Mouse (Mus musculus) liver, embryonic 12.5 days (tissue): ENCODE measurements around the gene Prrt1. TPM values are rescaled to one million over a fixed set of nuclear protein-coding genes. Genes with fewer than 3 reads are reported as not detected.

Experiments
- ATAC-seq: fragments of 200-750 bp; cut with Nextera tagmentation; 2 replicates; pipeline ENCODE4 v1.8.0; 2017; ENCODE audit warnings: moderate number of reproducible peaks, mild to moderate bottlenecking, moderate library complexity
- H3K27ac ChIP-seq: fragments of 300-500 bp; sonication (generic); 2 replicates; pipeline ENCODE4 v1.5.1; 2016; ENCODE audit warnings: mild to moderate bottlenecking
- H3K27me3 ChIP-seq: fragments of 300-500 bp; sonication (generic); replicated peaks from 2 replicates; pipeline ENCODE4 v1.6.1; 2016; ENCODE audit warnings: mild to moderate bottlenecking, moderate library complexity
- H3K36me3 ChIP-seq: fragments of 300-500 bp; sonication (generic); 2 replicates; pipeline ENCODE4 v1.6.1; 2016; ENCODE audit warnings: mild to moderate bottlenecking, moderate library complexity
- H3K4me1 ChIP-seq: fragments of 300-500 bp; sonication (generic); 2 replicates; pipeline ENCODE4 v1.6.1; 2016
- H3K4me2 ChIP-seq: fragments of 300-500 bp; sonication (generic); 2 replicates; pipeline ENCODE4 v1.6.1; 2016; ENCODE audit warnings: mild to moderate bottlenecking, moderate library complexity
- H3K4me3 ChIP-seq: fragments of 300-500 bp; sonication (generic); 2 replicates; pipeline ENCODE4 v1.5.1; 2016; ENCODE audit warnings: mild to moderate bottlenecking, moderate library complexity
- H3K9ac ChIP-seq: fragments of 300-500 bp; sonication (generic); 2 replicates; pipeline ENCODE4 v1.6.1; 2016; ENCODE audit warnings: mild to moderate bottlenecking, moderate library complexity
- H3K9me3 ChIP-seq: fragments of 300-500 bp; sonication (generic); replicated peaks from 2 replicates; pipeline ENCODE4 v1.6.1; 2016; ENCODE audit warnings: mild to moderate bottlenecking, moderate library complexity
- WGBS: fragments of 180-500 bp; shearing (Covaris S2); methylation state at CpG from one replicate; pipeline ENCODE4 v1.1.7; 2016; ENCODE audit not compliant: insufficient replicate concordance; 5-methylcytosine and 5-hydroxymethylcytosine counted together
- polyA plus RNA-seq: library from polyadenylated mRNA; unstranded; fragments of >200 nt; fragmentation: Nextera tagmentation; extraction: Ambion mirVana; gene quantifications from 2 replicates; pipeline ENCODE4 v1.2.1, GENCODE M21; 2016

Gene Prrt1
- polyA plus RNA-seq, 1 experiment from 2014 or later: not detected

DNA sequence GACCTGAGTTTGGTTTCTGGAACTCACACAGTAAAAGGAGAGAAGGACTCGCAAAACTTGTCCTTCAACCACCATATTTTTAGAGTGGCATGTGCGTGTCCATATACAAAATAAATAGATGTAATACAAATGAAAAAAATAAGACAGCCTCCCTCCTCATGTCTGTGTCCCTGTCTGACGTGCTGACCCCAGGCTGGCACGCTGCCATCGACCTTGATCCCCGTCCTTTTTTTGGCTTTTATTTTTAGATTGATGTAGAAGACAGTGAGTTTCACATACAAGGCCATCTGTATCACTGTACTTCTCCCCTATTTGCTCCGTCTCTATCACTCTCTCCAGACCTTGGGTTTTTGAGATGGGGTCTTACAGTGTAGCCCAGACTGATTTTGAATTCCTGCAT is 35.1 kb downstream of the Prrt1 start:
- ATAC-seq: no peak
- Histone ChIP-seq H3K4me1 (peaks cover 14% of the 10 kb centered on the region; the same call in 1 of the 2 replicates), H3K27me3 (peaks cover 67% of the 10 kb centered on the region), H3K9me3 (no peaks in the 10 kb centered on the region), H3K4me2 (no peak overlapping the region), H3K36me3 (no peaks in the 10 kb centered on the region), H3K4me3 (no peak overlapping the region), H3K27ac (no peak overlapping the region), H3K9ac (no peak overlapping the region)
- 56% methylated on average over 7 of the region's 7 CpGs for WGBS

DNA sequence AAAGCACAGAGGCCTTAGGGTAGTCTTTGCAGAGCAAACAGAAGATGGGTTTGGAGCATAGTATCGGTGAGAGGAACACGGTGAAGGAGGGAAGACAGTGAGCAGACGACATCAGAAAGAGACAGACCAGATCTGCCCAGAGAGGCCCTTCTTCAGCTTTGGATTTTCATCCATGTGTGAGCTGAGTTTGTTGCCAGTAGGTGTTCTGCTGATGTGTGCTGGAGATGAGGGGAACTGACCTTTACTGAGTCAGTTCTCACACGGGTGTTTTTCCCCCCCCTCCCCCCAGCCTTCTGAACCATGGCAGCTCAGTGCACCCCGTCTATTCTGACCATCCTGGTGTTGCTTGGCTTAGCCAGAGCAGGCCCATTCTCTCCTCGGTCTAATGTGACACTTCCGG is 40.9 kb downstream of the Prrt1 start, which contains the start of gene Tnxb:
Tnxb (plus strand) TSS at position 301 of the 400 bp plus-strand sequence.
- no peaks in the 10 kb centered on the region for H3K36me3 ChIP-seq
- H3K27me3 ChIP-seq: peaks cover 74% of the 10 kb centered on the region
- ATAC-seq: no peak
- WGBS: 52% methylated on average over 7 of the region's 7 CpGs
- no peak within 1 kb of the TSS for H3K9ac ChIP-seq
- H3K4me3 ChIP-seq: peak within 1 kb of the TSS; percentile 10
- H3K9me3 ChIP-seq: no peaks in the 10 kb centered on the region
- H3K4me2 ChIP-seq: peak within 1 kb of the TSS; percentile 47
- H3K4me1 ChIP-seq: peaks cover 6% of the 10 kb centered on the region; the same call in 1 of the 2 replicates
- H3K27ac ChIP-seq: no peak within 1 kb of the TSS

DNA sequence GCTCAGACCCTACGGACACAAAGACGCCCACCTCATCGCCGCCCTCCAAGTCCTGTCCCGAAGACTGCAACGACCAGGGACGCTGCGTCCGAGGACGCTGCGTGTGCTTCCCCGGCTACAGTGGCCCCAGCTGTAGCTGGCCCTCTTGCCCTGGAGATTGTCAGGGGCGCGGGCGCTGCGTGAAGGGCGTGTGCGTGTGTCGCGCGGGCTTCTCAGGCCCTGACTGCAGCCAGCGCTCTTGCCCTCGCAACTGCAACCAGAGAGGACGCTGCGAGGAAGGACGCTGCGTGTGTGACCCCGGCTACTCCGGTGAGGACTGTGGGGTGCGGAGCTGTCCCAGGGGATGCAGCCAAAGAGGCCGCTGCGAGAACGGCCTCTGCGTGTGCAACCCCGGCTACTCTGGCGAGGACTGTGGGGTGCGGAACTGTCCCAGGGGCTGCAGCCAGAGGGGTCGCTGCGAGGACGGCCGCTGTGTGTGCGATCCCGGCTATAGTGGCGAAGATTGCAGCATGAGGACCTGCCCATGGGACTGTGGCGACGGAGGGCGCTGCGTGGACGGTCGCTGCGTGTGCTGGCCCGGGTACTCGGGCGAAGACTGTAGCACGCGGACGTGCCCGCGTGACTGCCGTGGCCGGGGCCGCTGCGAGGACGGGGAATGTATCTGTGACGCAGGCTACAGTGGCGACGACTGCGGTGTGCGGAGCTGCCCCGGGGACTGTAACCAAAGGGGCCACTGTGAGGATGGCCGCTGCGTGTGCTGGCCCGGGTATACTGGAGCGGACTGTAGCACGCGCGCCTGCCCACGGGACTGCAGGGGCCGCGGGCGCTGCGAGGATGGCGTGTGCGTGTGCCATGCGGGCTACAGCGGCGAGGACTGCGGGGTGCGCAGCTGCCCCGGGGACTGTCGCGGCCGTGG is 42.1 kb downstream of the Prrt1 start:
- Histone ChIP-seq H3K27me3 (peaks cover 76% of the 10 kb centered on the region), H3K9ac (no peak overlapping the region), H3K9me3 (no peaks in the 10 kb centered on the region), H3K36me3 (no peaks in the 10 kb centered on the region), H3K4me3 (peak overlapping the region; percentile 10), H3K4me1 (peaks cover 6% of the 10 kb centered on the region; the same call in 1 of the 2 replicates), H3K4me2 (peak overlapping the region; percentile 47), H3K27ac (no peak overlapping the region)
- 13% methylated on average over 93 of the region's 93 CpGs for WGBS
- ATAC-seq: no peak

DNA sequence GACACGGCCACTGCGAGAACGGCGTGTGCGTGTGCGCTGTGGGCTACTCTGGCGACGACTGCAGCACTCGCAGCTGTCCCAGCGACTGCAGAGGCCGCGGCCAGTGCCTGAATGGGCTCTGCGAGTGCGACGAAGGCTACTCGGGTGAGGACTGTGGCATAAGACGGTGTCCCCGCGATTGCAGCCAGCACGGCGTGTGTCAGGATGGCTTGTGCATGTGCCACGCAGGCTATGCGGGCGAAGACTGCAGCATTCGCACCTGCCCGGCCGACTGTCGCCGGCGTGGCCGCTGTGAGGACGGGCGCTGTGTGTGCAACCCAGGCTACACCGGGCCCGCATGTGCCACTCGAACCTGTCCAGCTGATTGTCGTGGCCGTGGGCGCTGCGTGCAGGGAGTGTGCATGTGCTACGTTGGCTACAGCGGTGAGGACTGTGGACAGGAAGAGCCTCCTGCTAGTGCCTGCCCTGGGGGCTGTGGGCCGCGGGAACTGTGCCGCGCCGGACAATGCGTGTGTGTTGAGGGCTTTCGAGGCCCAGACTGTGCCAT is 43.0 kb downstream of the Prrt1 start:
- no peak for ATAC-seq
- peaks cover 85% of the 10 kb centered on the region for H3K27me3 ChIP-seq
- H3K9ac ChIP-seq: no peak overlapping the region
- 25% methylated on average over 49 of the region's 49 CpGs for WGBS
- no peaks in the 10 kb centered on the region for H3K9me3 ChIP-seq
- H3K36me3 ChIP-seq: no peaks in the 10 kb centered on the region
- H3K4me3 ChIP-seq: no peak overlapping the region
- no peak overlapping the region for H3K27ac ChIP-seq
- peaks cover 6% of the 10 kb centered on the region; the same call in 1 of the 2 replicates for H3K4me1 ChIP-seq
- H3K4me2 ChIP-seq: peak overlapping the region; percentile 47; the same call in 1 of the 2 replicates

DNA sequence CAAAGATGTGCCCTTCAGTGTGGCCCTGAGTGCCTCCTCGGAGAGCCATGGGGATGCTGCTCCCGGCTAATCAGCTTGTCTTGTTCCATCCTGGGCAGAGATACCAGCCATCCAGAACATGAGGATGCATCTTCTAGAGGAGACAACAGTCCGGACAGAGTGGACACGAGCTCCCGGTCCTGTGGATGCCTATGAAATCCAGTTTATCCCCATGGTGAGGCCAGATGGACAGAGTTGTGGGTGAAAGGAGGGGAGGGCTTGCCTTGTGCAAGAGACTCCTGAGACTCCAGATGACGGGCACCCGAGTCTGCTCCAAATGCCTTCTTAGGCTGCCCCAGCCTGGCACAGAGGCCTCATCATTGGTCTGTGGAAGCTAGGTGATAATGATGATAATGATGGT is 43.8 kb downstream of the Prrt1 start:
- no peak overlapping the region for H3K4me3 ChIP-seq
- no peak overlapping the region for H3K27ac ChIP-seq
- H3K27me3 ChIP-seq: peaks cover 93% of the 10 kb centered on the region
- 63% methylated on average over 7 of the region's 7 CpGs for WGBS
- no peaks in the 10 kb centered on the region for H3K36me3 ChIP-seq
- no peaks in the 10 kb centered on the region for H3K9me3 ChIP-seq
- H3K9ac ChIP-seq: no peak overlapping the region
- no peak for ATAC-seq
- no peak overlapping the region for H3K4me2 ChIP-seq
- peaks cover 6% of the 10 kb centered on the region; the same call in 1 of the 2 replicates for H3K4me1 ChIP-seq

DNA sequence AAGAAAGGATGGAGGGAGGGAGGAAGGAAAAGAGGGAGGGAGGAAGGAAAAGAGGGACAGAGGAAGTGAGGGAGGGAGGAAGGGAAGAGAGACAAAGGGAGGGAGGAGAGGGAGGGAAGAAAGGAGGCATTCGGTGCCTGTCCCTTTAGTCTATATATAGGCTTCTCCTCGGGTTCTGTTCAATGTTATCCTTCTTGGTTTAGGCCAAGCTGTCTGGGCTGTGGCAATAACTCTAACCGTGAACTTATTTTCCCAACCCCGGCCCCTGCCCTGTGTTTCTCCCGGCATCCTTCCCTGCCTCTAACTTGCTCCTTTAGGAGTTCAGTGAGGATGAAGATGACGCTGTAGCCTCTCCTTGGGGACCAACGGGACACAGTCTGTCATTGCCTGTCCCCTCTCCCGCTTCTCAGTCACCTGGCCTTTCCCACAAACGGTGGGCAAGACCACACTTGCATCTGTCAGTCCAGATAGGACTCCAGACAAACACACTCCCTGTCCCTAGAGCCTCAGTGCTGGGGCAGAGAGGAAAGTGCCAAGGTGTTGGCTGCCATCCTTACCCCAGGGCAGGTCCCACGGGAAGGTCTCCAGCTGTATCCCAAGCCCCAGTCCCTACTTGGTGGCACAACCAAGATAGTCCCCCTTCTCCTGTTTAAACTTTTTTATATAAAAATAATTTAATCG is 45.3 kb downstream of the Prrt1 start:
- no peaks in the 10 kb centered on the region for H3K9me3 ChIP-seq
- H3K4me3 ChIP-seq: no peak overlapping the region
- no peak overlapping the region for H3K27ac ChIP-seq
- H3K36me3 ChIP-seq: no peaks in the 10 kb centered on the region
- WGBS: 45% methylated on average over 11 of the region's 11 CpGs
- no peak overlapping the region for H3K9ac ChIP-seq
- H3K4me1 ChIP-seq: peaks cover 6% of the 10 kb centered on the region; the same call in 1 of the 2 replicates
- no peak for ATAC-seq
- H3K27me3 ChIP-seq: peaks cover 99% of the 10 kb centered on the region
- no peak overlapping the region for H3K4me2 ChIP-seq

DNA sequence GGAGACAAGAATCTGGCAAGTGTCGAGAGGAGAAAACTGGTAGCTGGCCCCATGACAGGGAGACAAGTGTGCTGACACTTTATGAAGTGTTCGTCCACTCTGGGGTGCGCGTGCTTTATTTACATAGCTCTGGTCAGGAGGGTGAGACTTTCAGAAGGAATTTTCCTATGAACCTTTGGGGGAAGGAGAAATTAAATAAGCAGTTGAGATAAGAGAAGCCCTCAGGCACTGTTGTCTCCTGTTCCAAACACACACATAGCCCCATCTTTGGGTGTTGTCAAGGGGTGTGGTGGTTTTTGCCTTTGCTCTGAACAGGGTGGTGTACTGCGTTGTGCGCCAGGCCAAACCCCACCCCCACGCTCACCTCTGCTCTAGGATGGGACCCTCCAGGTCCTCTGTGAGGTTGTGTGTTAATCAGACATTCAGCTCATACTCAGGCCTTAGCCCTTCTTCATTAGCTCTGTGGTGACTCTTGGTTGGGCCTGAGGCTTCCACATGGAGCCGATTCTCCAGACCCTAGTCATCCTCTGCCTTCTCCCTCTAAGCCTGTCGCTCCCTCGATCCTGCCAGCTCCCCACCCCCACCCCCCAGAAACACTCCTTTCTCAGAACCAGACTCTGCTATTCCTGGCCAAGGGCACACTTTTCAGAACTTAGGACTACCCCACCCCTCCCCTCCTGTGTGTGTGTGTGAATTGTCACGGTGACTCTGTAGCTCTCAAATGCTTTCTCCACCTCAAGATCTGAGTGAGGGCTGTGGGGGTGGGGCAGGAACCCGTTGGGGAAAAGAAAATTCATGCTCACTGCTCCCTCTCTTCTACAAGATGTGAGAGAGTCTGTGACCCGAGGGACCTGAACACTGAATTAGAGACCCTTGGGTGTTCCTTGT is 46.1 kb downstream of the Prrt1 start:
- no peak overlapping the region for H3K4me2 ChIP-seq
- no peaks in the 10 kb centered on the region for H3K36me3 ChIP-seq
- H3K27ac ChIP-seq: no peak overlapping the region
- H3K27me3 ChIP-seq: peaks cover 99% of the 10 kb centered on the region
- H3K9ac ChIP-seq: no peak overlapping the region
- peaks cover 6% of the 10 kb centered on the region; the same call in 1 of the 2 replicates for H3K4me1 ChIP-seq
- no peaks in the 10 kb centered on the region for H3K9me3 ChIP-seq
- WGBS: 59% methylated on average over 13 of the region's 13 CpGs
- ATAC-seq: no peak
- H3K4me3 ChIP-seq: no peak overlapping the region

DNA sequence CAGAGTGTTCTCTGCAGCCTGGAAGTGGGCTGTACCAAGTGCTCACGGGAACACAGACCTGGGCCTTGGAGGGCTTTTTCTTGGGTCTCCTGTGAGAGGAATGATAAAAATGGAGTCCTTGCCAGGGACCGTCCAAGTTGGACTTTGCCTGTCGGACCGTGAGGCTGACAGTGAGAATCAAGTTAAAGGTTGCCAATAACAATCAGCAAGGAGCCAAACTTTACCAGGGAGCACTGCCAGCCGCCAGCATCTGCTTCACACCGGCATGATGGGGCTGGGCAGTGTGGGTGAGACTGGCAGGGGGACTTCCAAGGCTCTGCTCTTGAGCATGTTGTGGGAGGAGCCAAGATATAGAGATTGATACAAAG is 46.7 kb downstream of the Prrt1 start:
- ATAC-seq: no peak
- no peaks in the 10 kb centered on the region for H3K9me3 ChIP-seq
- H3K4me2 ChIP-seq: no peak overlapping the region
- H3K9ac ChIP-seq: no peak overlapping the region
- H3K27me3 ChIP-seq: peaks cover 98% of the 10 kb centered on the region
- H3K27ac ChIP-seq: no peak overlapping the region
- peaks cover 6% of the 10 kb centered on the region; the same call in 1 of the 2 replicates for H3K4me1 ChIP-seq
- 69% methylated on average over 6 of the region's 6 CpGs for whole genome bisulfite sequencing
- H3K4me3 ChIP-seq: no peak overlapping the region
- H3K36me3 ChIP-seq: no peaks in the 10 kb centered on the region

DNA sequence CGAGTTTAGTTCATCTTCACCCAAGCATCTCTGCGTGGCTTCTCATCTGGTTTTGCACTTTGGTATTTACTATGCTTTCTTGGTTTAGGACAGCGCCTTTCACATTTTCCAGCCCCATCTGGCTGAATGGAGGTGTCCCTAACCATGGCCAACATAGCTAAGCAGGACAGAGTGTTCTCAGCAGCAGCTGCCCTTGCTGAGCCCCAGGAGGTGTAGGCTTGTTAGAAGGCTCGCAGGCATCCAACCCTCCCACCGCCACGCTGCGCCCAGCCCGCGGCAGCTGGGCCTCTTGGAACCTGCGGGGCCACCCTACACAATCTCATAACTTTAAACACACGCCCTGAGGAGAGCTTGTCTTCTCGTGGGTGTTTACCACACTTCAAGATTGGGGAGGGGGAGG is 47.3 kb downstream of the Prrt1 start:
- Histone ChIP-seq H3K9ac (no peak overlapping the region), H3K4me1 (peaks cover 9% of the 10 kb centered on the region; the same call in 1 of the 2 replicates), H3K4me3 (no peak overlapping the region), H3K27ac (no peak overlapping the region), H3K4me2 (no peak overlapping the region), H3K36me3 (no peaks in the 10 kb centered on the region), H3K27me3 (peaks cover 98% of the 10 kb centered on the region), H3K9me3 (no peaks in the 10 kb centered on the region)
- 56% methylated on average over 12 of the region's 12 CpGs for WGBS
- ATAC-seq: no peak

DNA sequence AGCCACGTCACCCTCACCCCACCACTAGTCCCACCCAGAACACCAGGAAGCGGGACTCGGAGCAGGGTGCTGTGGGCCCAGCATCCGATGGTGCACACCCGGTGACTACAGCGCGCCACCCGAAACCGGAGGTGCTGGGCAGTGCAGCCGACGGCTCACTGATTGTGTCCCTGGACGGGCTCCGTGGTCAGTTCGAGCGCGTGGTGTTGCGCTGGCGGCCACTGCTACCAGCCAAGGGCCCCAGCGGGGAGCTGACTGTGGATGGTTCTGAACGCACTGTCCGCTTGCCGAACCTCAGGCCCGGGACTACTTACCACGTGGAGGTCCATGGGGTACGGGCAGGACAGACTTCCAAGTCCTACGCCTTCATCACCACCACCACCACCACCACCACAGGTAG is 50.9 kb downstream of the Prrt1 start:
- H3K9ac ChIP-seq: no peak overlapping the region
- H3K4me3 ChIP-seq: no peak overlapping the region
- no peaks in the 10 kb centered on the region for H3K36me3 ChIP-seq
- no peaks in the 10 kb centered on the region for H3K9me3 ChIP-seq
- no peak overlapping the region for H3K27ac ChIP-seq
- H3K27me3 ChIP-seq: peaks cover 94% of the 10 kb centered on the region
- 0 out of 2 replicates have a peak, but pooled peaks cover 12% of the 10 kb centered on the region for H3K4me1 ChIP-seq
- no peak overlapping the region for H3K4me2 ChIP-seq
- 64% methylated on average over 26 of the region's 26 CpGs for WGBS
- ATAC-seq: no peak

DNA sequence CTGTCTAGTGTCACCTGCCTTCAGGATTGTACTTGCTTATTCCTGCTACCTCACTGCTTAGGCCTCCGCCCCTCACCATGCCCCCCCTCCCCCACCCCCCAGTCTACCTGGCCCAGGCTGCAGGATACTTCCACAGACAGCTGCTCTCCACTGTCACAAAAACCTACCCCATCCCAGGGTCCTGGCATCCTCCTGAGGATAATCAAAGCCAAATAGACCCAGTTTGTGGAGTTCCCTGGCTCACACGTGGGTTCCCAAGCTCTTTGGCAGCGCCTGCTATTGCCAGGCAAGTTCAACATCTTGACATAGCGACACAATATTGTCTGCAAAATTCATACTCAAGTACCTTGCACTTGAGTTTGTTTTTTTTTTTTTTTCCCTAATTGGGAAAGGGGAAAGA is 51.3 kb downstream of the Prrt1 start:
- H3K9me3 ChIP-seq: no peaks in the 10 kb centered on the region

More for the DNA sequence above, 51.3 kb downstream of the Prrt1 start:
- H3K4me3 ChIP-seq: no peak overlapping the region
- WGBS: 63% methylated on average over 4 of the region's 4 CpGs
- H3K27ac ChIP-seq: no peak overlapping the region
- H3K27me3 ChIP-seq: peaks cover 94% of the 10 kb centered on the region
- ATAC-seq: no peak
- H3K4me1 ChIP-seq: 0 out of 2 replicates have a peak, but pooled peaks cover 12% of the 10 kb centered on the region
- H3K9ac ChIP-seq: no peak overlapping the region
- no peak overlapping the region for H3K4me2 ChIP-seq
- no peaks in the 10 kb centered on the region for H3K36me3 ChIP-seq
